Mouse (Mus musculus): ENCODE results near the gene Sh2d5.

Sh2d5 gene

GRCm38 (mm10) chr4:138261843-138262681, 11.9 kb downstream of the Sh2d5 start:
- DNase-seq = peak; percentile 84 to 86

- no peak for DNase-seq
Measured at GRCm38 (mm10) chr4:138267869-138268268, 17.7 kb downstream of the Sh2d5 start.

- DNase-seq = peak; percentile 47 to 55
Measured at GRCm38 (mm10) chr4:138272011-138272997, 22.1 kb downstream of the Sh2d5 start.

- no peak for DNase-seq
Measured at GRCm38 (mm10) chr4:138278346-138278745, 28.1 kb downstream of the Sh2d5 start.

- peak; percentile 60 to 68 for DNase-seq
Measured at GRCm38 (mm10) chr4:138282834-138283233, 32.6 kb downstream of the Sh2d5 start.

GRCm38 (mm10) chr4:138286411-138286810, 36.2 kb downstream of the Sh2d5 start:
- no peak for DNase-seq

GRCm38 (mm10) chr4:138288691-138289090, 38.5 kb downstream of the Sh2d5 start:
- DNase-seq = no peak

GRCm38 (mm10) chr4:138292028-138292427, 41.8 kb downstream of the Sh2d5 start:
- no peak for DNase-seq

- no peak for DNase-seq
Measured at GRCm38 (mm10) chr4:138293261-138293948, 43.2 kb downstream of the Sh2d5 start.

GRCm38 (mm10) chr4:138293949-138294550, 43.8 kb downstream of the Sh2d5 start:
- no peak for DNase-seq

GRCm38 (mm10) chr4:138301271-138301780, 51.1 kb downstream of the Sh2d5 start:
- DNase-seq = no peak

- no peak for DNase-seq
Measured at GRCm38 (mm10) chr4:138303011-138303410, 52.8 kb downstream of the Sh2d5 start.

- DNase-seq = no peak
Measured at GRCm38 (mm10) chr4:138303742-138304141, 53.5 kb downstream of the Sh2d5 start.

GRCm38 (mm10) chr4:138304340-138305104, 54.3 kb downstream of the Sh2d5 start, which contains the start of gene Ddost:
TSS of gene Ddost (plus strand) at chr4:138304730.
- peak; percentile 99 for DNase-seq

GRCm38 (mm10) chr4:138307025-138307424, 56.8 kb downstream of the Sh2d5 start:
- DNase-seq = no peak

- no peak for DNase-seq
Measured at GRCm38 (mm10) chr4:138307739-138308138, 57.5 kb downstream of the Sh2d5 start.

- no peak for DNase-seq
Measured at GRCm38 (mm10) chr4:138310311-138310910, 60.2 kb downstream of the Sh2d5 start.
